Mouse (Mus musculus) lung, postnatal 14 days (tissue): Measurements from ENCODE around the gene Gpr158.
"Not testable (repeated sequence)": the region's sequence is repeated elsewhere in the genome, so short reads cannot be mapped to it uniquely, and the experiment has no call there.

Experiments used
- DNase-seq: peaks from one replicate; pipeline ENCODE4 v3.0.0; 2021

The Gpr158 gene

DNA sequence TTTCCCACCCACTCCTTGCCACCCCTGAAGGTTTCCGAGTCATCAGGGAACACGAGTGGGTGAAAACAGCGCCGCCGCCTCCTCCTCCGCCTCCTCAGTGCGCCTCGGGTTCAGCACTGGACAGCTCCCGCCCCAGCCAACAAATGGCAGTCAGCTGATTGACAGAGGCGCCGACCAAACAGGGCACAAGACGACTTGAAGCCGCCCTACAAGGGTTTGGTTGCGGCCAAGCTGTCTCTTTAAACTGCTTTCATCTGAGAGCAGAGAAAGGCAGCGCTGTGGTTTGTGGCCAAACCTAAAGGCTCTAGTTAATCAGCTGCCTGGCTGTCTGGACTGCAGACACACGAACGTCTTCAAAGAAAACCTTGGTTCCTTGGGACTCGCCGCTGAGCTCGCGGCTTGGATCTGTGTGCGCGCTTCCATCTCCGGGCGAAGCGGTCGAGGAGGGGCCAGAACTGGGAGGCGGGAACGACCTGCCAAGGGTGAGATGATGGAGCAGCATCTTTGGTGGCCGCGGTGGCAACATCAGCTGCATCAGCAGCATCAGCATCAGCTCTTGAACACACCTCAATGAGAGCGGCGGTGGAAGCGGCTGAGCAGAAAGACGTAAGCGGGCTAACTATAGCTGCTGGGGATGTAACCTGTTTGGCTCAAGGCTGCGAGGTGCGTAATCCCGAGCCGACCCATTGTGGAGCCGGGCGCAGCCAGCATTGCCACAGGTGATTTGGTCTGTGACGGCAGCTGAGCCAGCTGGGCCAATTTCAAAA, at the start of gene Gpr158:
TSS of gene Gpr158 (plus strand) at position 198 of the 767 bp plus-strand sequence.
- DNase-seq, result peak; percentile 75

DNA sequence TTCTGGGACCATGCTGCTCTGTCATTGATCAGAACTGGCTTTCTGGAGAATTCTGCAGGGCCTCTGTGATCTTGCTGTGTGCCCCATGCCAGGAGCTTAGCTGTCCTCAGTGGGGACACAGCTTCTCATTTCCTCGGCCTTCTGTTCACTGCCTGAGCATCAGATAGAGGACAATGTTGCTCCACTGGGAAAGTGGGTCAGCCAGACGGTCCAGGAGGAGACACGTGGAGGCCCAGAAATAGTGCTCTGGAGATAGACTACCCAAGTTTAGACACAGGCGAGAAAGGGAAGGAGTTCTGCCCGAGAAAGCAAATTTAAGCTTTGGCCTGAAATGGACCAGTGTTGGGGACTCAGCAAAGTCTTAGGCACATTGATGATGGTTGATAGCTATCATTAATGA, 23.5 kb upstream of the Gpr158 start:
- DNase-seq, result no peak

DNA sequence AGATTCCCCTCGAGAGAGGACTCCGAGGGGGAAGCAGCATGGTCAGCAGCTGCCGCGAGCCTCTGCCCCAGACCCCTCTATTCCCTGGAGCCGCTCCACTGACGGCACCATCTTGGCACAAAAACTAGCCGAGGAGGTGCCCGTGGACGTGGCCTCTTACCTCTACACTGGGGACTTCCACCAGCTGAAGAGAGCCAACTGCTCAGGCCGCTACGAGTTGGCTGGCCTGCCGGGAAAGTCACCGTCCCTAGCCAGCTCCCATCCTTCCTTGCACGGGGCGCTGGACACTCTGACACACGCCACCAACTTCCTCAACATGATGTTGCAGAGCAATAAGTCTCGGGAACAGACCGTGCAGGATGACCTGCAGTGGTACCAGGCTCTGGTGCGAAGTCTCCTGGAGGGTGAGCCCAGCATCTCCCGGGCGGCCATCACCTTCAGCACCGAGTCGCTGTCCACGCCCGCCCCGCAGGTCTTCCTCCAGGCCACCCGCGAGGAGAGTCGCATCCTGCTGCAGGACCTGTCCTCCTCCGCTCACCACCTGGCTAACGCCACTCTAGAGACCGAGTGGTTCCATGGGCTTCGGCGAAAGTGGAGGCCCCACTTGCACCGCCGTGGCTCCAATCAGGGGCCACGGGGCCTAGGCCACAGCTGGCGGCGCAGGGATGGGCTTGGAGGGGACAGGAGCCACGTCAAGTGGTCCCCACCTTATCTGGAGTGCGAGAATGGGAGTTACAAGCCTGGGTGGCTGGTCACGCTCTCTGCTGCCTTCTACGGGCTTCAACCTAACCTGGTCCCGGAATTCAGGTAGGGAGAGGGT, 1.2 kb downstream of the Gpr158 start:
- no peak for DNase-seq

DNA sequence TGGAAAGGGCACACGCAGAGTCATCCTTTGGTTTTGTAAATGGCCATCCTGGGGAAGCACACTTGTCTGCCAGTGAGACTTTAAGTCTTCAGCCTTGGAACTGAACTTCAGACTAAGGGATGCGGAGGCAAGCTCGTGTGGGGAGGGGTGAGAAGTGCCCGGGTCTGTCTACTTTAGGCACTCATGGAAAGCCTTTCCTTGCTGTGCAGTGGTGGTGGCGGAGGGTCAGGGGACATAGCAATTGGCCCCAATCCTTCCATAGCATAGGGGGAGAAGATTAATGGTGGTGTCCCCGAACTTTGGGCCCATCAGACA, 1.8 kb downstream of the Gpr158 start:
- DNase-seq, result no peak

DNA sequence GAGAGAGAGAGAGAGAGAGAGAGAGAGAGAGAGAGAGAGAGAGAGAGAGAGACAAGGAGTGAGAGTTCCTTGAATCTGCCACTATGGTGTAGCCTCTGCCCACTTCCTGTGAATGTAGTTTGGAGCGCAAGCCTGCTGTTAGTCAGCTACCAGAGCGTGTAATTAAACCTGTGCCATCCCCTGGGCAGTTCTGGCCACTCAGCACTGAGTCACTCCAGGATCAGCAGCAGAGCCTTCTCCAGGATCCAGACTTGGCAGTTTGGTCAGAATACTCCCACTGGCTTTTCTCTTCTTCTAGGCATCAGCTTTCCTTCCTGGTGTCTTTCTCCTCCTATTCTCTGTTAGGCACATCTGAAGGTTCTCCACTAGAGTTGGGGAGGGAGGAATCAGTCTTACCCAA, 2.2 kb downstream of the Gpr158 start:
- no peak for DNase-seq

DNA sequence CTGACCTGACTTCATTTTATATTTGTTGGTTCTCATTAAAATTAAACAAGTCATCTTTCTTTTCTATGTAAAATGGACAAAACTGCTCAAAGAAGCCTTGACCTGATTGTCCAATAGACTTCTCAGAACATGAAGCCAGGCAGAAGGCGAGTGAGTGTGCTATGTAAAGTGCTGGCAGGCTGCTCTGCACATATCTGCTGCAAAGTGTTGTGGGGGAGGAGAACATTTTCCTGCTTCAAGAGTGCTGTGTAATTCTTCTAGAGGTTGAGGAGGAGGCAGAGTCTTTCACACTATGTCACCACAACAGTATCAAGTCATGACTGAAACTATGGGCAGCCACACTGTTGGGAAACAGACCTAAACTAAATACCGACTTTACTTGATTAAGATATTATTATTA, 12.2 kb downstream of the Gpr158 start:
- no peak for DNase-seq

DNA sequence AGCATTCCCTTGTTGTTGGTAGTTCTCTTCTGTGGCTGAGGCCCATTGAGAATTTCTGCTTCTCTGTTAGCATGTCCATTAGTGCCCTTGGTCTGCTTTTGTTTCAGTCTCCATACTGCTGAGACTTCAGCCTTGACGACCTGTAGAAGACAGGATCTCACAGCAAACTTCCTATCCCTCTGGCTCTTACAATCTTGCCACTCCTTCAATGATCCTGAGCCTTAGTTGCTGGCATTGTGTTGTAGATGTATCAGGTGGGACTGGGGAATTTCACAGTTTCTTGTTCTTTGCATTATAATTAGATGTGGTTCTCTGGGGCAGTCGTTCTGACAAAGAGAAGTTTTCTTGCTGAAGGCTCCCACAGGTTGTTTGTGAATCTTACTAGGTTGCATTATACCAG, 25.4 kb downstream of the Gpr158 start:
- no peak for DNase-seq

DNA sequence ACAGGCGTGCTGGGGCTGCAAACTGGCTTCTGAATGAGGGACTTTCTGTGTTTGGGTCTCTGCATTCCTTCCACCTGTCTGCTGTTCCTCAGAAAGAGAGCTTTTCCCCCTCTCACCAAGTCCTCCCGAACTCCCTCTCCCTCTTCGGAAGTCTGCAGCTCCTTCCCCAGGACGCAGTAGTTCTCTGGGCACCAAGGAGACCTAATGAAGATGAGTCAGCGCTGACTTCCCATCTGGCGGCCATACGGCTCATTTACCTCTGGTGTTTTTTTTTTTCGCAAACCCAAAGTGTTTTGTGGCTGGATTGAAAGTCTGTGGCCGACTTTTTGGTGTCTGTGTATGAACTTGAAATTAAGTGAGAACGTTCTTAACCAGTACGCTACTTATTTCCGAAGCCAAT, 30.0 kb downstream of the Gpr158 start:
- no peak for DNase-seq

DNA sequence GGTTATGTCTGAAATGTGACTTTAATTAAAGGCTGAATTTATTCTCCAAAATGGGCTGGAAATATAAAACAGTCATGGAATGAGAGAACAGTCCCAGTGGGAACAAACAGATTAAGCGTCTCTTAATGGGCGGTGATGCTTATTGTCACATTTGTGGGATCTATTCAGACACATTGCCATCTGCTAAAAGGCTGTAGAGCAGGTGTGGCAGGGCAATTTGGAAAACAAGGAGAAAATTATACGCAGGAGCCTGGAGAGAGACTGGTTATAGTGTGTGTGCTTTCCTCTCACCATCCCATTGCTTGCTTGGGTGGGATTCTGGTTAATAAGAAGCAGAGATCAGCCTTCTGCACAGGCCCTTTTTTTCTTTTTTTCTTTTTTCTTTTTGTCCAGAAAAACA, 32.3 kb downstream of the Gpr158 start:
- DNase-seq, result no peak

DNA sequence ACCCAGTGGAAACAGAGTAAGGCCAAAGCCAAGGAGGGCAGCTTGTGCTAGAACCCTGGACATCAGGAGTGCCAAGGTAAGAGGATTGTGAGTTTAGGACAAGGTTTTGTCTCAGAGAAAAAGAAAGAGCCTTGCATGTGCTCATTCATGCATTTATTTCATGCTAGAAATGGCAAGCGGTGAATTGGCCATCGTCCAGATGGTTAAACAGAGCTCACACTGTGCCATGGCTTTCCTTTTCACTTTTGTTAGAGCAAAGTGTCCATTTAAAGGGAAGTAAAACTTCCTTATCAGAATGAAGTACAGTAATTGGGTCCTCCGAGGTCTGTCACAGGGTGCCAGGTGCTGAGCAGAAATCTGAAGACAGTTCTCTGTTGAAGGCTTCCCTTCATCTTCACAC, 38.3 kb downstream of the Gpr158 start:
- DNase-seq, result no peak

DNA sequence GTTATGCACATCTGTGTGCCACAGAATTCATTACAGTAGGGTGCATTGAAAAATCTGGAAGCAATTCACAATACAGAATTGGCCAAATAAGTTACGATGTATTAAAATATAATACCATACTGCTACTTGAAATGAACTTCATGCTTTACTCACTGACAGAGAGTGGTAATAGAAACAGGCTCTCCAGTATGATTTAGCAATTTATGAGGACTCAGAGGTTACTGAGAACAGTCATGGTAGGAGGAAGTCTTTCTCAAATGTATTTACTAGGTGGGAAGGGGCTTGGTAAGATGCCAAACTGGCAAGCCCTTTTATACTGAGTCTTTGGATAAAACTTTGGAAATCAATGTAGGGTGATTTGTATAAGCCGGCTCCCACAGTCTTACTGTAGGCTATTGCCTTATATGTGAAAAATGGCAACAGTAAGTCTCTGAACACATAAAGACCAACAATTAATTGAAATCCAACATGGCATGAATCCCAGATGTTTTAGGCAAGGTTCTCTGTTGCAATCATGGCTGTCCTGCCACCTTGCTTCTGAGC, 40.2 kb downstream of the Gpr158 start:
- DNase-seq, result no peak

DNA sequence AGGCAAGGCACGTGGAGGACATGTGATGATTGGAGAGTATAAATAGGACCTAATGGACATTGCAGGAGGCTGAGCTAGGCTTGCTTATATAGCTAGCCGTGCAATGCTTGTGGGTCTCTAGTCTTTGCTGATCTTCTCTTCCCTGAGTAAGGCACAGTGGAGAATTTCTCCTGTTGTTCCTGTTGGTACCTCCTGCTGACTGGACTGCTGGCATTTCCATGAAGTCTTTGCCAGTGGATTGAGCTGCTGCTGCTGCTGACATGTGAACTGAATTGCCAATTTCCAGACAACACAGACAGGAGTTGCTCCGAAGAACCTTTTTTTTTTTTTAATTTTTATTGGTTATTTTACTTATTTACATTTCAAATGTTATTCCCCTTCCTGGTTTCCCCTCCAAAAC, 41.5 kb downstream of the Gpr158 start:
- DNase-seq, result no peak

DNA sequence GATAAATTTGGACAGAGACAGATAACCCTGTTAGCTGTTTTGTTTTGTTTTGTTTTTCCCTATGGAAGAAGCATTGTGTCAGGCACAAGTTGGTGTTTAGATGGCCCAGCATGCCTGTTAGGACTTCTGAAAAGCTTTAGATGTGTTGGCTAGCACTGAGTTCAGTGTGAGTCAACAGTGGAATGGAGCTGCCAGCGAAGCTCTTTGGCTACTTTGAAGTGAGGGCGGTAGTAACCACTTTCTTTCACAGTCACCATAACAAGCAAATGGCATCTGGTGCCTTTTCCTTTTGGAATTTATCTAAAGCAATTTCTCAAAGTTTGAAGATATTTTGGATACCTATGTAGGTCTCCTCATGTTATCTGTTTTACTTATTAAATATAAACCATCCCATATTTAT, 62.9 kb downstream of the Gpr158 start:
- no peak for DNase-seq

DNA sequence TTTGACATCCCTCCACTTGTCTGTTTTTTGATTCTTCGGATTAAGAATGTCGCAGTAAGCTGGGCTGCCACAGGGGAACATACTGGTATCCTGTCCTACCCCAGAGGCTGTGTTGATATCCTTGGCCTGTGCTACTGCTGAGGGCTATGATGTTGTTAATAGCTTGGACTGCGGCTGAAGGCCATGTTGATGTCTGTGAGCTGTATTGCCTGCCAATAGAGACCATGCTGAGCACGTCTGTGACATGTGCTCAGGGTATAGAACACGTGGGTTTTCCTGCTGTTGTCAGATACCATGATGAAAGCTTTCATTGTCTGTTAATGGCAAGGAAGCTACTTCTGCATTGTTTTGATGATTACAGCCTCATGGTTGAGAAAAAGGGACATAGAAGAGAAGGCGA, 63.8 kb downstream of the Gpr158 start:
- DNase-seq, result no peak

DNA sequence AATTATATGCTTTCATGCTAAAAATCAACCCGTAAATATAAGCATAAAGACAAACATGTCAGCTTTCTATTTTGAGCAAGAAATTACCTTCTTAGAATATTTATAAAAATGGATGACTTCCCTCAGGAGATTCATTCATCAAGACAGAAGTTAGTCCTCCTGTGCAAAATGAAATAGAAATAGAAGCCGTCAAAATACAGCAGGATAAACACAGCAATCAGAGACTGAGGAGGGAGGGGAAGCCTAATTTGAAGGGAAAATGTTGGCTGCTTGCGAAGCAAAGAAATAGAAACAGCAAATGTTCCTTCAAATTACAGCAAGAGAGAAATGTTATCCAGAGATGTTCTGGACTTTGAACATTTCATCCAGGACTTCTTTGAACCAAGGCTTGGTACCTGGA, 72.3 kb downstream of the Gpr158 start:
- DNase-seq, result no peak

DNA sequence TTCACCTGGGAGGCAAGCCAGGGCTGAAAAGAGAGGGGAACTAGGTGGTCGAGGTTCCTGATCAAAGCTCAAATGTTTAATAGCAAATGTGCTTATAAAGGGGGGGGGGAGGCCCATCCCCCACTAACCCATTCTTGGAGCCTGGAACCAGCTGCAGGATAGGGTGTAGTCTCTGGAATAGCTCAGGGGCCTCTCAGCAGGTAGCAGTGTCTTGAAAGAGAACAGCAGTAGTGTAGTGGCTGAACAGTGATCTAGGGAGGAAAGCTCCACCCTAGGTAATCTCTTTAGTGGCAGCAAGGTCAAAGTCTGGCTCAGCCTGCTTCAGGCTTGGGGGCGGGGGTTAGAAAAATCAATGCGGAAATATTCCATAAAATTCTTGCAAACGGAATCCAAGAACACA, 93.3 kb downstream of the Gpr158 start:
- DNase-seq, result not testable (repeated sequence)

DNA sequence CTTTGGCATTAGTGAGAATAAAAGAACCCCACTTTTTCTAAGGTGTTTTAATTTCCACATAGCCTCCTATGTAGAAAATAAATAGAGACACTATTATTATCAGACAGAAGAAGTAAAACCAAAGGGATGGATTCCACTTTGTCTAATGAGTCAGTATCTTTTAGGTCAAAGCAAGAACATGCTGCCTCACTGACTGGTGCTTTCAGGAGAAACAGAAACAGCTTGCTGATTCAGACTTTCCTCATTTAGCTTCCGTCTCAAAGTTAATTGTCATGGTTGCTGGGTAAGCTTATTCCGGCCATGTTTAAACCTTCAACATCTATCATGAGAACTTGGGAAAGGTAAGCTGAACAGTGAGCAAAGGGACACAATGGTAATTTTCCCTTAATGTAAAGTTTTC, 107.6 kb downstream of the Gpr158 start:
- no peak for DNase-seq

DNA sequence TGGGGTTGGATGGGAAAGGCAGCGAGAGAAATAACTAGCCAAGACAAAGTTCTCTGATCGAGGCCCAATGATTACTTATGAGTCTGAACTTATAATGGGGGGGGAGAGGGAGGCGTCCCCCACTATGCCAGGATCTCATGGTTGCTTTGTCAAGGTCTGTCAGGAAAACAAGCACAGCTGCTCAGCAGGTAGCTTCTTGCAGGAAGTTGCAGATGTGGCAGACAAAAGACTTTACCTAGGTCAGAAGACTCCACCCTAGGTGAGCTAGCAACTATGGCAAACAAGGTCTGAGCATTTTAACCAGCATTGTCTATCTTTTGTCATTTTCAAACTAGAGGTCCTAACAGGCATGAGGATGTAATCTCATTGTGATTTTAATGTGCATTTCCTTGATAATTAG, 129.5 kb downstream of the Gpr158 start:
- no peak for DNase-seq

DNA sequence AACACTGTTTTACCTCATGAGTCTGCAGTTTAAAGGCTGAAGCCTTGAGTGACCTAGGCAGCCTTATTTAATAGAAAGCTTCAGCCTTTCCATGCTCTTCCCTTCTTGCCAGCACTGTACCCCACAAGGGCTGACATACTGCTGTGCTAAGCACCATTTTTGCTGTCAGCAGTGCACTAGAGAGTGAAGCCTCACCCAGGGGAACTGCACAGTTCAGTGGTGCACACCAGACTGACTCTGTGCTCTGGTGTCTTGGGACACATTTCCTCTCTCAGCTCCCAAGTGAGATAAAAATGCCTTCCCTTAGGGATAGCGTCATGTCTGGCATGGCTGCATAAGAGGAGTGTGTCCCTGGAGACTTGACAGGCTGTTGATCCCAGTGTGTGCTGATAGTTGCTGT, 130.6 kb downstream of the Gpr158 start:
- no peak for DNase-seq

DNA sequence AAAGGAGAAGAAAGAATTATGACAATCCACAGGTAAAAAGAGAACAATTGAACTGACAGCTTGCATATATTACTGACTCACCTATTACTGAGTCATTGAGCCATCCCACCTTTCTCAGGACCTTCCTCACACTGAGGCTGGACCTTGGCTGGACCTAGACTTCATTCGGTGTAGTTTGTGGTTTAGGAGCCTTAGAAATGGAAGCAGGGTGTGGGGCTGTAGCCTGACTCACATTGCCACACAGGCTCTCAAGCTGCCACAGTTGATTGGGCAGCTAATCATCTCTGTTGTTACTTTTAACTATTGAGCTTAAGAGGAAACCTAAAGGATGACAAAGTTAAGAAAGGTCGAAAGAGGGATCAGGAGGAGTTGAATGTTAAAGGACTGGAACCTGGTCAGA, 132.1 kb downstream of the Gpr158 start:
- DNase-seq, result no peak

DNA sequence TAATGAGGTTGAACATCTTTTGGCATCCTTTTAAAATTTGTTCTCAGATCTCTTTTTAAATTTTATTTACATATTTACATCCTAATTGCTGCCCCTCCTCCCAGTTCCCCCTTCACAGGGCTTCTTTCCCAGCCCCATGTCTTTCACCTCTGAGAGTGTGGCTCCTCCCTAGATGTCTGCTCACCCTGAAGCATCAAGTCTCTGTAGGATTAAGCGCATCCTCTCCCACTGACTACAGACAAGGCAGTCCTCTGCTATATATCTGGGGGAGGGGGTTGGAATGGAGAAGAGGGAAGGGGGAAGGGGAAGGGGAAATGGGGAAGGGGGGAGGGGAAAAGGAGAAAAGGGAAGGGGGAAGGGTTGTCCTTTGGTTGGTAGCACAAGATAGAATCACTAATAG, 140.1 kb downstream of the Gpr158 start:
- no peak for DNase-seq

DNA sequence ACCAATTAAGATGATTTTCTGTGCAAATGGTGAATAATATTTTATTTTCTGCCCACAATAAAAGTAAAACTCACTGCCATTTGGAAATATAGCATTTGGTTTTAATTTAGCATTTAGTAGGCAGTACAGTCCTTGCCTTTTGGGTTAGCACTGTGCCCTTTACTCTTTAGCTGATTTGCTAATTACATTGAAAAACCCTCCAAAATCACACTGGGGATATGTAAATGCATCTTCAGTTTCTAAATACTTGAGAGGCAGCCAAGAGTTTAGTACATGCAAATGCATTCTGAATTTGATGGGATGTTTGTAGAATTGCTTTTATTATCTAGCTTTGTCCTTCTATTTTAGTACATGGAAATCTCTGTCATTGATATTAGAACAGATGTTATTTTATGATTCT, 163.4 kb downstream of the Gpr158 start:
- DNase-seq, result no peak

DNA sequence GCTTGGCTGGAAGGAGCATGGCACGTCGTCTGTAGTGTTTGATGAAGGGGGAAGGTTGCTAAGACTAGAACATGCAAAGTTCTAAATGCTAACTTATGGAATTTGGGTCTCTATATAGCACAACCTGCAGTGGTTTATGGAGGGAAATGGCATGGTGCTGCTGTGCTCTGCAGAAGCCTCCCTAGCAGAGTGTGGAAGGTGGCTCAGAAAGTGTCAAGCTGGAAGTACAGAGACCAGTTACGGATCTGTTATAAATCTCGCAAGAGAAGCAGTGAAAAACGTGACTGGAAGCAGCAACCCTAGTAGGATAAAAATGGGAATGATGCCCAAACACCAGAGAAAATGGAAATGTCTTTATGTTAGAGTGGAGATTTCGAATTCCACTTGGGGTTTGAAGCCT, 251.8 kb downstream of the Gpr158 start:
- DNase-seq, result no peak

DNA sequence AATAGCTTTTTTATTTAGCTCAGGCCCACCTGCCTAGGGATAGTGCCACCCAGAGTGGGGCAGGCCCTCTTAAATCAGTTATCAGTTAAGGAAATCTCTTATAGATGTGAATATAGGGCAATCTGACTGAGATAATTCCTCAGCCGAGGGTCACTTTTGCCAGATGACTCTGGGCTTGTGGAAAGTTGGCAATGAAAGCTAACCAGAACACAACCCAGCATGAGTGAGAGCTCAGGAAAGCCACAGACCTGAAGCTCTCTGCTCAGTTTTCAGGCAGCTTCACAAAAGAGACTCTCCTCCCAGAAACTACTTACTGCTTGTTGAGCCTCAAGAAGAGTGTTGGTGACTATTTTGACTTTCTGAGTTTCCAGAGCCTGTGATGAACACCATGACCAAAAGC, 264.8 kb downstream of the Gpr158 start:
- no peak for DNase-seq

DNA sequence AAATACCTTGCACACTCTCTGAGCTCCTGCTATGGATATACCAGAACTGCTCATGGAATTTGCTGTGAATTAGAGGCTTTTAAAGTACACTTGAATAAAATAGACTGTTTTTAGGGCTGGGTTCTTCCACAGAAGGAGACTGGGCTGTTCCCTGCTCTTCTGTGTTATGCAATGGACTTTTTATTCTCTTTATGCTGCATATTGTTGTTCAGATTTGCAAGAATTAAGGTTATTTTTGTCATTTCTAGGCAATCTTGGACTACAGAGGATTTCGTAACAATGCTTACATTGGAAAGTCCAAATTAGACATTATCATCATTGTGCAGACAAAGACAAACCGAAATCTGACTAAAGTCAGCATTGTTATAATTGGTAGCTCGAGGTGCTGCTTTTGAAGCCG, 298.4 kb downstream of the Gpr158 start:
- DNase-seq, result no peak
